Mouse (Mus musculus) brain, embryonic 18.5 days (tissue): ENCODE data around the gene Fmo4.

Source experiments
- DNase-seq: peaks from one replicate; pipeline ENCODE4 v3.0.0-alpha.2; 2012; ENCODE audit warnings: low read depth, low spot score

The Fmo4 gene

DNA sequence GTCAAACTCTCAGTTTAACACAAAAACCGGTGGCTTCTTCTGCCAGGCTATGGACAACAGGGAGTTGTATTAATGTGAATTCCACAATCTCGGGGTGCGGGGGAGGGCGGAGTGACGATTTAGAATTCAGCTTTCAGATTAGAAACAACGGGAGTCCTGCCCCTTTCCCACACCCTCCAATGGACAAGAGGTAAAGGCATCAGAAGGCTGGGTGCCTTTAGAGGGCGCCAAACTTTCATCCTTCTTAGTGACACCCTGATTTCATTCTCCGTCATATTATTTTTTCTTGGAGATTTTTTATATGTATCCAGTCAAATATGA is at the start of gene Fmo4:
TSS of gene Fmo4 (minus strand) at position 137 of the 321 bp plus-strand sequence.
- no peak for DNase-seq

DNA sequence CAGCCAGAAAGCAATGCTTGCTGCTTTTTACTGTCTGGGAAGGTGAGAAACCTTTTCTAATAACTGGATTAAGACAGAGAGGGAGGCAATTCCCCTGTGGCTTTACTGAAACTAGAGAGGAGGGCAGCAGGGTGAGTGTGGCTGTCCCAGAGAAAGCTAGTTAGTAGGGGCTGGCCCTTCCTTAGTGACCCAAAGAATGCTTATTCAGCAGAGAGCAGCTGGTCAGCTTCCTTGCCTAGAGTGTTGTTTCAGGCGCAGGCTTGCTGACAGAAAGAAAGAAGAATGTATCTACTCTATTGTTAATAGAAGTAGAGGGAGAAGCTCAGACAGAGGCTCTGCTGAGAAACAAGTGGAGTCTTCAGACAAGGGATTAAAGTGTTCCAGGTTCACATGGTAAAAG is 48.6 kb upstream of the Fmo4 start:
- no peak for DNase-seq

DNA sequence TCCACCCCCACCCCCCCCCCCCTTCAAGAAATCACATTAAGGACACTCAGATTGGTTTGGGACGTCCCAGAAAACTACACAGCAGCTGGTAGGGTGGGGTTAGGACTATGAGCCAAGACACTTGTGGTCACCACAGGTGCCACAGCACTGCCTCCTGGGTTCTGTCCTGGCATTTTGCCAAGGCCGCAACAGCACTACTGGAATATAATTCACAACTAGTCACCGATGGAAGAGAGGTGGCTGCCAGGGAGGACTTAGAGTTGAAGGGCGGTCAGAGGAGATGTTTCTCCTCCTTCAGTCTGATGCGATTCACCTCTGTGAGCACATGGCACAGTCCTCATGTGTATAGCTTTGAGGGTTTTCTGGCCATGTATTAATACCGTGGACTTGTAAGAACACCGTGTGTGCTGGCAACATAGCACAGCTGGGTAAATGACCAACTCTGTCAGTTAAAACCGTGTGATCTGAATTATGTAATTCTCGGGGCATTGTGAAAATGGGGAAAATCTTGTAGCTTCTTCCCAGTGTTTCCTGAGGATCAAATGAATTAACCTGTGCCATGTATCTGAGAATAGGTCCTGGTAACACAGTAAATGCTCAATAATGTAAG is 46.3 kb upstream of the Fmo4 start:
- no peak for DNase-seq

DNA sequence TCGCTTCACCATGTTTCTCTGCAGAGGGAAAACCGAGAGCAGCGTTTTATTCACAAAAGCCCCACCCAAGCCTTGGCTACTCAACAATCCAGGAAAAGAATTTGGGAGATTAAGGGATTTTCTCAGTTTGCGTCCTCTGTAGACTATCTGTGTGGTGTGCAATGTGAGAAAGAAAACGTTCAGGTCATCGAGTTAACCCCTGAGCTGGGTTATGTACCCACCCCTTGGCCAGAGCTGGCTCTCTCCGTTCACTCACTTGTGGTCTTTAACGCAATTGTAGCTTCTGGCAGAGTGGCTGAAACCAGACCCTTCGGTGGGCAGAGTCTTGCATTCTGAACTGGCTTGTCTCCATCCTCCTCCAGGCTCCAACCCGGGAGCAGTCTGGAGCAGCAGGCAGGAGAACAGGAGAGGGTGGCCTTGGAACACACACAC is 45.8 kb upstream of the Fmo4 start:
- no peak for DNase-seq

DNA sequence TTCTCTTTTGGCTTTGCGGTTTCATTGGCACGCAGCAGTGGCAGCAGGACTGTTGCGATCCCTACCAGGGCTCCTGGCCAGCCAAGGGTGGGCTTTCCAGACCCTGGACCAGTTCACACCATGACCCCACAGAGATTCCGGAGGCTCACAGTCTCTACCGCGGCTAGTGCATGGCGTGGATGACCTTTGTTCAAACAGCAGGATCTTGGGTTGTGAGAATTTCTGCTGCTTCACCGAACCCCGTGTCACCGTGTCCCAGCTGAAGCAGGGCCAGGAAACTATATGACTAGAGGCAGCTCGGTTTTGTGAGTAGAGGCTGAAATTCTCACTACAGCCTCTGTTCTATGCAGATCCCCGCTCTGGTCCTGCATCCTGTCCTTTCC is 45.0 kb upstream of the Fmo4 start:
- DNase-seq = no peak

DNA sequence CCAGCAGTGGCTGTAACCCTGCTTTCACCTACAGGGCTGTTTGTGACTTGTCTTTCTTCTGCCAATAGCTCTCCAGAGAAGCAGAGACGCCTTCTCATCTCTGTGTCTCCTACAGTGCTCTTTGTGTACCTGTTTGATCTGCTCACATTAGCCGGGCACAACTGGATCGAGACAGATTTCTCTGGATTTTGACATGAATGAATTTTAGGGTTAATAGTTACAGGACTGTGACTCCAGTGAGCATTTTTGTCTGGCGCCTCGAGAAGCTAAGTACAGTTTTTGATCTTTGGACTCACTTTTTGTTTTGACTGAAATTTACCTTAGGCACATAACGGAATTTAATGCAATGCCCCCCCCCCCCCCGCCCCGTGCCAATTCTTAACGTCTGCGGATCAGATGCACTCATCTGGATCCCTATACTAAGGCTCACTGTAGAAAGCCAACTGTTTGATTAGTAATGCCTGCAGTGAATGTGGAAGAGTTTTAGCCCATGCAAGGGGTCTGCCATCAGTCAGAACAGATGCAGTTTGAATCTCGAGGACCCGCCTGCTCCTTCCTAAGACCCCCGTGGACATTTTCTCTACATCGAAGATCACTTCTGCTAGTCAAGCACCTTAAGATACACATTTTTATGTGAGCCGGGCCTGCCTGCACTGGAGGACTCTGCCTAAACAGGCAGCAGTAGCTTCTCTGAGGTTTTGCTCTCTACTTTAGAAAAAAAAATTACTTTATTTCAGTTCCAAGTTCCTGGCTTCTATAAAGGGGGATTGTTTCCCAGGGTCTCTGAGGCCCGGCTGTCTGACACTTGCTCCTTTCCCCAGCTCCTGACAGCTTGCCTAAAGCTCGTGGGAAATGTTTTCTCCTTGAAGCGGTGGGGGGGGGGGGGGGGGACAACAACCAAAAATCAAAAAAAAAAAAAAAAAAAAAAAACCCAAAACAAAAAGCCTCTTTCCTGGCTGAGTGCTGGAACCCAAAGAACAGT is 44.3 kb upstream of the Fmo4 start:
- DNase-seq = no peak

DNA sequence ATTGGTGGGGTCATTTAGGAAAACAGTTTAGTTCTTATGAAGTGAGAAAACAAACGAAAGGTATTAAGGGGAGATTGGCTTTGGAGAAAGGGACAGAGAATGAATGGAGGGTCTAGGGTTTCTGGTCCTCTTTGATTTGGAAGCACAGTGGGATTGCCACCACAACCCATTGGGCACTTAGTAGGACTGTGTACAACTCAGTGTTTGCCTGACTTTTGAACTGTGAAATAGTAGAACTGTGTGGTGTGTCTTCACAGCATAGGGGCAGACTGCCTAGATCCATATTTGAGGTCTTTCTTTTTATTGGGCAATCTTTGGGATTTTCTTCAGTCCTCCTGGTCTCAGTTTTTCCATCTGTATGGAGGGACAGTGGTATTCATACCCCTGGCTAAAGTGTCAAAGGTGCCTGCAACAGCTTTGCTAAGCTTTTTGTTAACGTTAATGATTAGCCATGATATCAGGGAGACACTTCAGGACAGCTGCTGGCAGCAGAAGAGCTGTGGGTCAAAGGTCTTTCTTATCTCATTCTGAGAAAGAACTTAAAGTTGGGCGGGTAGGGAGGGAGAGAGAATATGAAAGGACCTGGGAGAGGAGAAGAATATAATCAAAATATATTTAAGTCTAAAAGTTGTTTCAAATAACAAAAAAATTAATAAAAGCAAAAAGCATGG is 40.2 kb upstream of the Fmo4 start:
- DNase-seq = no peak

DNA sequence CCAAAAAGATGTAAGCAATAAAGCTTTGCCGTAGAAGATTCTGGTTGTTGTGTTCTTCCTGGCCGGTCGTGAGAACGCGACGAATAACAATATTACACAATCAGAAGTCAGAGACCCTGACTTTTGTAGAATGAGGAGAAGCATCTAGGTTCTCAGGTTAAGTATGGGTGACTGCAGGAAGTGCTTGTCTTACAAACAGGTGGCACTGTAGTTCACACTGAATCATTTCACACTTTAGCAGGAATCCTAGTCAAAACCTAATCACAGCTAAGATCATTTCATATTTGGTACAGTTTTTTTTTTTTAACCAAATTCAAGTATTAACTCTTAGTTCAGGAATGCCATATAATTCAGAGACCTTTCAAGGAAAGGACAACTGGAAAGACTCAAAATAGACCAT is 33.8 kb upstream of the Fmo4 start:
- no peak for DNase-seq

DNA sequence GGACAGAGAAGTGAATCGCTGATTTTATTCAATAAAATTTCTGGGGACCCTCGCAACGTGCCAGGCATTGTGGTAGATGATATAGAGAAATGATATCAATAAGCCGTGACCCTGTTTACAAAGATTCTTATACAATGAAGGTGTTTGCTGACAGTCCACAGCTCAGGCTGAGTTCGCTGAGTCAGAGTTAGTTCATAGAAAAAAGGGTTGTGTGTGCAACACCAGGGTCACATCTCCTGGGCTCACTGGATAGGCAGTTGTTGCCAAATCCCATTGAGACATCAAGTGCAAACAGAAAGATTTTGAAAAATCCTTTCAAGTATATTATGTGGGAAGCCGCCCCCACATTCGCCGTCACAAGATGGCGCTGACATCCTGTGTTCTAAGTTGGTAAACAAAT is 26.4 kb upstream of the Fmo4 start:
- DNase-seq = no peak

DNA sequence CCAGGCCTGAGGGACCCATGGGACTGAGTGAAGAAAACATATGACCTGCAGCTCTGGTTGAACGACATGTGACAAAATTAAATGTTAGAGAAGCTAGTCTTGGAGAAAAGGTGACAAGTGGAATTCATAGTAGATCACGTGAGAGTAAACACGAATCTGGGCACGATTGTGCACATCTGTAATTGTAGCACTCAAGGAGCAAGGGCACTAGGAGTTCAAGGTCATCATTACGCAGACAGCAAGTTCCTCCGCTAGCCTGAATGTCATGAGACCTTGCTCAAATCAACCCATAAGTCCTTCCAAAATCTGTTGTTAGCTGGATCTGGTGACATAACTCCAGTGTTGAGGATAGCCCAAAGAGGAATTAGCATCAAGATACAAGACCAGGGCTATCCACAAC is 25.2 kb upstream of the Fmo4 start:
- DNase-seq = no peak

DNA sequence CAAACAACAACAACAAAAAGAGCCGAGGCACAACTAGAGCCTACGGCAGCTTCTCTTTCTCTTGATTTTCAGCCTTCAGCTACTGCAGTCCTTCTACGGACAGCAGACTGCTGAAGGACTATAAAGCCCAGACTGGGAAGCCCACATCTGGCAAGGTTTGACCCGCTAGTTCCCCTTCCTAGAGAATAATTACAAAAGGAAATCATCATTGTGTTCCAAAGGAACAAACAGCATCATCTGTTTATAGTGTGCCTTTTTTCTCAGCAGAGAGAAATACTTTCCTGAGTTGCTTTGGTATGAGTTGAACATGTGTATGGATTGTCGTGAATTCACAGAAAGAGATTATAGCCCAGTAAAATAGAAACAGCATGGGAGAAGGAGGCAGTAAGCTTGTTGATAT is 20.6 kb upstream of the Fmo4 start:
- no peak for DNase-seq

DNA sequence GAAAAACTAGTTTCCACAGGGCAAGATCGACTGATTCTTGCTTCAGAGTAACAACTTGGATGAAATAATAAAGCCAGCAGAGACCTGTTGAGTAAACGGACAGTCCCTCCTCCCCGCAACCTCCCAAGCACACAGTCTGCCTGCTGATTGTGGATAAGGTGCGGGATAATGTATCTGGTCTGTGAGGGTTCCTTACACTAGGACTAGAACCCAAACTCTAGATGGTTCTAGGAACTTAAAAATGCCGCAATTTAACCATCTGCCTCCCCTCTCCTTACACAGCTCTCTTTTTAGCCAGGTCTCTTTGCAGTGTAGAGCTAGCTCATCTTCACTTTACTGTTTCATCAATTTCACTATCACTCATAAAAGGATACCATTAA is 18.8 kb upstream of the Fmo4 start:
- no peak for DNase-seq

DNA sequence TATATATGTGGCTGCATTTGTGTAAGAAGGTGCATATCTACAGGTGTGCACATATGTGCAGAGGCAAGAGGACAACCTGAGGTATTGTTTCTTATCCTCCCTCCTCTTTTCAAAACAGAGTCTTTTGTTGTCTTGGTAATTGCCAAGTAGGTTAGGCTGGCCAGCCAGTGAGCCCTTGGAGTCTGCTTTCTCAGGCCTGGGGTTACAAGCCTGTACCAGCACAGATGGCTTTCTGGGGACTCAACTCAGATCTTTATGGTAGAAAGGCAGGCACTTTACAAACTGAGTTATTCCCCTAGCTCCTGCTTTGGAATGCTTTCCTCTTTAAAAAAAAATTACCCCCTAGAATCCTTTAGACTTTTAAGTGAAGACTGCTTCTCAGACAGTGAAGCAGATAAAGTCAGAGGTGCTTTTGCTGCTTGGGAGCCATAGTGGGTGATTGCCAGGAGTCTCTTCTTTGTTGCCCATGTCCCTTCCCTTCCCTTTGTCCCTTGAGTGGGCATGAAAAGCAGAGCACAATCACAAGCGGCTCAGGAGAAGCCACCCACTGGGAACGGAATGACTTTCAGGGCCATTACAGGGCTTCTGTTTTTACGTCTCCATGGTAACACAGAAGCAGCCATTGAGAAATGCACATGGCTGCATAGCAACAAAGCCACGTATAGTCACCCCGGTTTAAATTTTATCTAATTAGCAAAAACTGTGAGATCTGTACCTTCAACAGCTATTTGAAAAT is 18.2 kb upstream of the Fmo4 start:
- peak; percentile 50 for DNase-seq

DNA sequence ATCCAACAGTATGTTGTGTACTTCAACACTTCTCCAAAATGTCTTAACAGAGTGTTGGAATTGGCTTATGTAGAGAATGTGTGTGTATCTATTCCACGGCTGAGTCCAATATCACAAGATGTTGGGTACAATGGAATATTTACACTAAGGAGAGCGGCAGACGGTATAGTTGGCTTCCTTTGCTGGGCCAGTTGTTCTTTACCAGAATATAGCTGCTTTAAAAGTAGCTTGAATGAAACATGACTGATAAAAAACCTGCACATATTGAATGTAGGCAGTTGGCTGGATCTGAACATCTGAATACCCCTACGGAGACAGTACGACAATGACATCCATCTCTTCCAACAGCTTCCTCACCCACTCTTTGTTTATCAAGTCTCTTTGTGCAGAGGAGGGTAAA is 5.5 kb upstream of the Fmo4 start:
- no peak for DNase-seq

DNA sequence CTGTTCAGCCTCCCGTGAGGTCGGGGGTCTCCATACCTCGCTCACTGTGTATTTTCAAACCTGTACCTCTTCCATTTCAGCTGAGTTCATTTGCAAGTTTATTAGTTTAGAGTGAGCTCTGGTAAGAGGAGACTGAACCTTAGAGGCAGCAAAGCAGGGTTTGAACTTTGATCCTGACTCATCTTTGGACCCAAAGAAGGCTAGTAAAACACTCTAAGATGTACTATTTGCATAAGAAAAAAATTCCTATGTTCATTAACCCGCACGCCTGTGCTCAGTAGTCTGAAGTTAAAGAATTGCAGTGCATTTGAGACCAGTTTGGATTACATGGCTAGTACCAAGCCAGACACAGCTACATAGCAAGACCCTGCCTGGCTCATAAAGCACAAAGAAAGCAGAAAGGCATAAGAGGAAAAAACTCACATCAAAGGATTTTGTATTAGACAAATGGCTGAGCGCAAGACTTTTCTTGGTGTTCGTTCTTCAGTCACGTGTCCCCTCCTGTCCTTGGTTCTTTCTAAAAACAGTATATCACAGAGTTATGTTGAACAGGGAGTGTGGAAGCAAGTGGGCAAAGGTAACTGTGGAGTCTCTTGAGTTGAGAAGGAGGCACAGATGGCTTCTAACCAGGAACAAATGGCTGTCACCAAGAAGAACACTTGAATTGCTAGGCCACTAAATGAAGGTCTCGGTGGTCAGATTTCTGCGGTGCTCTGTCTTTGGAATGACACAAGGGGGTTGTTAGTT is 1.8 kb upstream of the Fmo4 start:
- DNase-seq = no peak

DNA sequence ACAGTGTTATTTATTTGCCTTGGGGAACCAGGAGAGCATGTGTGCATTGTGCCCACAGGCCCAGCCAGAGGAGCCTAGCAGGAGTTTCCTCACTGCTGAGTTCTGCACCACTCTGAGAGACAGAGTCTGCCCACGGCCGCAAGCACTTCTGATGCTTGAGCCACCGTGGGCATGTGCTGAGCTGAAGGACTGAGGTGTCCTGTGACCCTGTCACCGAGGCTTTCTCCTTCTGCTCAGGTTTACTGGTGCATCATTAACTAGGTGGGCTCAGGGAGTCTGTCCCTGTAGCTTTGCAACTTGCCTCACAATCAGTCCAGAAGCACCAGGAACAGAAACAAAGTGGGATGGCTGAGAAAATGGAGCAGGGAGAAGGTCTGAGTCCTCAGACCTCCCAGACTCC is 1.2 kb upstream of the Fmo4 start:
- no peak for DNase-seq

DNA sequence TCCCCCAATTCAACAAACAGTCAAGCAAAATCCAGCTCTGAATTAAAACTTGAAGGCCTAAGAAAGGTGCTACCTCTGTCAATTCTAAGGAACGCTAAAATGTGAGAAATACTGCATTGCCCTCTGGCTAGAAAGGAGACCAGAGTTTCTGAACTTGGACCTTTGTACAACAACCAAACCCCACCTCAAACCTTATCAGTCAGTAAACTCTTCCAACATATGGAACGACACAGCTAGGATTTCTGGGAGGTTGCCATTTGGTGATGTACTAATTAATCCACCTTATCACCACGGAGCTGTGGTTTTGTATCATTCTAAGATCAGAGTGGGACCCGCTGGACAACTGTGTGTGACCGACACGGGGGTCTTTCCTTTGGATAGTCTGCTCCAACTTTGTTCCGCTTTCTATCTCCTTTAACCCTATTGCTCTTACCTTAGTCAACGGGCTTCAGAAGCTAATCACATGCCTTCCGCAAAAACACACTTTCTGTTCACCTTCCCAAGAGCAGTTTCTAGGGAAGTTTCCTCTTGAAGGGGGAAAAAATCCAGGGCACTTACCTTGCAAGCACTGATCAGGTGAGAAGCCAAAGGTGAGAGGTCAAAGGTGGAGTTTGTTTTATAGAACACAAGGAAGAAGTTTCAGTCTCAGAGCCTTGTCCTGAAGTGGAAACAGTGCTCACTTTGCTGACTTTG is 483 bp downstream of the Fmo4 start:
- DNase-seq = no peak

DNA sequence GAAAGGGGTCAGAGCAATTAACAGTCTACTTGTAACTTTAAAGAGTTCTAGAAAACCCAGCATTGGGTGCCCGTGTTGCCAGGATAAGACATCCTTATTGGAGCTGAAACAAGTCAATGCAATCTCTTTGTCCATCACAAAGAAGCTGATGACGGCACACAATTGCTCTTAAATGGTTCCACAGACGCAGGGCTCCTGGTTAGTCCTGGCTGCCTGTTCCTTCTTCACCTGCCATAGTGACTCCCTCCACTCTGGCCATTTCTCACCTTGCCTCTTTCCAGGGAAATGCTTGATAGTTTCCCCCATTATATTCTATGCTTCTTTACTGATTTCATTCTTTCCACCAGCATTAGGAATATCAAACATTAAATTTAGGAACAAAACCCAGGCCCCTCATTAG is 5.2 kb downstream of the Fmo4 start:
- DNase-seq = no peak

DNA sequence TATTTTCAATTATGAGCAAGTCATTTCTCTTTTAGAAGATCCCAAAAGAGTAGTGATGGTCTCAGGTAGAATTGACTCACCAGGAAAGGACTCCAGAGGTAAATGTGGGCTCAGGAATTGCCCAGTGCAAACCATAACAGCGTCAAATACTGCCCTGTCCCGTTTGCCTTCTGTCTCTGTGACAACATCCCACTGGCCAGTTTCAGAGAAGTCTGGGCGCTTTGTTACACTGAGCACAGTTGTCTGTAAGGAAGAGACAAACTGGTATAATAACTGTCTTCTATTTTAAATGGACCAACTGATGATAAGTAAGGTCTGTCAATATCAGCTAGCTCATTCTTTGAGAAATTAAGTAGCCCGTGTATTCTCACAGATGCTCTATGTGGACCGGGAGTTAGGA is 6.3 kb downstream of the Fmo4 start:
- DNase-seq = no peak

DNA sequence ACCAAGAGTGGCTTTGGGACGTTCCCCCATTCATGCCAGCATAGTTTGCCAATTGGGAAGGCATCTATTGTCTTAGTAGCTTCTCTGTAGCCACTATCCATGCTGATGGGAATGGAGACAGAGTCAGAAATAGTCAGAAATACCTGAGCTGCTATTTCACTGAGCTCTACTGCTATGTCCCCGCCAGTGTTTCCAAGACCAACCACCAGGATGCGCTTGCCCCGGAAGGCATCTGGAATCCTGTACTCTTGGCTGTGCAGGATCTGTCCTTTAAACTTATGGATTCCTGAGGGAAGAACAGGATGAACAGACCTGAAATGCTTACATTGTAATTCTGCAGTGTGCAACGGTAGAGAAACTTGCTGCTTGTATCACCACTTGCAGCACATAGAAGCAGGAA is 8.8 kb downstream of the Fmo4 start:
- DNase-seq = no peak

DNA sequence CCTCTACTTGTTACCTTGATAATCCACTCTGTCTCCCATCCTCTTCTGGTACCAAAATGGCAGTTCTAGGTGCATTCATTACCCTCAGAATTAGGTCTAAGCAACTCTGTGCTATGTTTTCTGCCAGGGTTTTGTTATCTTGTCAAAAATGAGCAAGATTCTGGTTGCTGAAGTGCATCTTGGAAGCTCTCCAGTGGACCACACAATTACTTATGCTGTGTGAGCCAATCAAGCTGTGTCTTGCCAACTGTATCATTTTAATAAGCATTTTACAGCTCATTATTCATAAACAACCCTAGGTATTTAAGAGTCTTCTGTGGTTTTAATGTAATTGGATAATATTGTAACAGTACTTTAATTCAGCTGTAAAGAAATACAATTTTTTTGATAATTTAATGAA is 17.3 kb downstream of the Fmo4 start:
- no peak for DNase-seq
